Mouse (Mus musculus) intestine, embryonic 15.5 days (tissue): ENCODE measurements around the gene Fn1. TPM values are rescaled to one million over a fixed set of nuclear protein-coding genes. Genes with fewer than 3 reads are reported as not detected.

Experiments
- ATAC-seq: fragments of 200-750 bp; cut with Nextera tagmentation; 2 replicates; pipeline ENCODE4 v1.8.0; 2017; ENCODE audit warnings: moderate TSS enrichment, moderate library complexity
- H3K27ac ChIP-seq: fragments of 300-500 bp; sonication (generic); 2 replicates; pipeline ENCODE4 v1.5.1; 2015; ENCODE audit warnings: mild to moderate bottlenecking, inconsistent platforms
- H3K27me3 ChIP-seq: fragments of 300-500 bp; sonication (generic); replicated peaks from 2 replicates; pipeline ENCODE4 v1.6.1; 2015; ENCODE audit warnings: inconsistent platforms
- H3K36me3 ChIP-seq: fragments of 300-500 bp; sonication (generic); 2 replicates; pipeline ENCODE4 v1.6.1; 2015; ENCODE audit warnings: inconsistent platforms
- H3K4me1 ChIP-seq: fragments of 300-500 bp; sonication (generic); replicated peaks from 2 replicates; pipeline ENCODE4 v1.6.1; 2015; ENCODE audit warnings: inconsistent platforms
- H3K4me2 ChIP-seq: fragments of 300-500 bp; sonication (generic); replicated peaks from 2 replicates; pipeline ENCODE4 v1.6.1; 2015; ENCODE audit warnings: mild to moderate bottlenecking, inconsistent platforms
- H3K4me3 ChIP-seq: fragments of 300-500 bp; sonication (generic); replicated peaks from 2 replicates; pipeline ENCODE4 v1.5.1; 2015; ENCODE audit warnings: inconsistent platforms
- H3K9ac ChIP-seq: fragments of 300-500 bp; sonication (generic); 2 replicates; pipeline ENCODE4 v1.6.1; 2015; ENCODE audit warnings: inconsistent platforms
- H3K9me3 ChIP-seq: fragments of 300-500 bp; sonication (generic); 2 replicates; pipeline ENCODE4 v1.6.1; 2016; ENCODE audit warnings: inconsistent platforms
- WGBS: fragments of 180-500 bp; shearing (Covaris S2); methylation state at CpG from one replicate; pipeline ENCODE4 v1.1.7; 2015; 5-methylcytosine and 5-hydroxymethylcytosine counted together
- polyA plus RNA-seq: library from polyadenylated mRNA; unstranded; fragments of >200 nt; fragmentation: Nextera tagmentation; extraction: Ambion mirVana; gene quantifications from 2 replicates; pipeline ENCODE4 v1.2.1, GENCODE M21; 2015

Gene Fn1
- polyA plus RNA-seq, 1 experiment from 2014 or later: 83.2 TPM

GRCm38 (mm10) chr1:71586658-71587057 is 66.3 kb downstream of the Fn1 start:
- Histone ChIP-seq H3K9me3 (no peaks in the 10 kb centered on the region), H3K27ac (no peak overlapping the region), H3K27me3 (no peaks in the 10 kb centered on the region), H3K4me1 (no peaks in the 10 kb centered on the region), H3K4me3 (no peak overlapping the region), H3K9ac (no peak overlapping the region), H3K36me3 (0 out of 2 replicates have a peak, but pooled peaks cover 15% of the 10 kb centered on the region), H3K4me2 (no peak overlapping the region)
- WGBS: 77% methylated on average over 7 of the region's 7 CpGs
- no peak for ATAC-seq

- Histone ChIP-seq H3K4me1 (no peaks in the 10 kb centered on the region), H3K4me3 (no peak overlapping the region), H3K27me3 (no peaks in the 10 kb centered on the region), H3K9me3 (no peaks in the 10 kb centered on the region), H3K4me2 (no peak overlapping the region), H3K36me3 (peaks cover 13% of the 10 kb centered on the region; the same call in 1 of the 2 replicates), H3K27ac (no peak overlapping the region), H3K9ac (no peak overlapping the region)
- WGBS: 92% methylated on average over 7 of the region's 7 CpGs
- ATAC-seq: no peak
Observed at GRCm38 (mm10) chr1:71583900-71584299, 69.1 kb downstream of the Fn1 start.

GRCm38 (mm10) chr1:71583302-71583701 is 69.7 kb downstream of the Fn1 start:
- no peak overlapping the region for H3K4me2 ChIP-seq
- H3K36me3 ChIP-seq: peaks cover 16% of the 10 kb centered on the region
- no peak overlapping the region for H3K4me3 ChIP-seq
- H3K9me3 ChIP-seq: no peaks in the 10 kb centered on the region
- H3K4me1 ChIP-seq: no peaks in the 10 kb centered on the region
- no peak overlapping the region for H3K27ac ChIP-seq
- no peaks in the 10 kb centered on the region for H3K27me3 ChIP-seq
- WGBS: 92% methylated on average over 8 of the region's 8 CpGs
- ATAC-seq: no peak
- no peak overlapping the region for H3K9ac ChIP-seq

- Histone ChIP-seq H3K27me3 (no peaks in the 10 kb centered on the region), H3K27ac (no peak overlapping the region), H3K4me1 (no peaks in the 10 kb centered on the region), H3K36me3 (peaks cover 36% of the 10 kb centered on the region), H3K4me3 (no peak overlapping the region), H3K9me3 (no peaks in the 10 kb centered on the region), H3K4me2 (no peak overlapping the region), H3K9ac (no peak overlapping the region)
- 90% methylated on average over 12 of the region's 12 CpGs for WGBS
- ATAC-seq: no peak
Observed at GRCm38 (mm10) chr1:71580408-71580807, 72.6 kb downstream of the Fn1 start.

GRCm38 (mm10) chr1:71579526-71579925 is 73.5 kb downstream of the Fn1 start:
- H3K4me1 ChIP-seq: no peaks in the 10 kb centered on the region
- H3K27ac ChIP-seq: no peak overlapping the region
- no peaks in the 10 kb centered on the region for H3K27me3 ChIP-seq
- no peak overlapping the region for H3K4me3 ChIP-seq
- H3K36me3 ChIP-seq: peaks cover 38% of the 10 kb centered on the region
- ATAC-seq: no peak
- H3K4me2 ChIP-seq: no peak overlapping the region
- no peak overlapping the region for H3K9ac ChIP-seq
- 87% methylated on average over 4 of the region's 4 CpGs for WGBS
- no peaks in the 10 kb centered on the region for H3K9me3 ChIP-seq

GRCm38 (mm10) chr1:71576837-71577236 is 76.2 kb downstream of the Fn1 start:
- Histone ChIP-seq H3K36me3 (peaks cover 42% of the 10 kb centered on the region), H3K27ac (no peak overlapping the region), H3K4me1 (no peaks in the 10 kb centered on the region), H3K9ac (no peak overlapping the region), H3K9me3 (no peaks in the 10 kb centered on the region), H3K27me3 (no peaks in the 10 kb centered on the region), H3K4me2 (no peak overlapping the region), H3K4me3 (no peak overlapping the region)
- ATAC-seq: no peak
- WGBS: 95% methylated on average over 6 of the region's 6 CpGs

- no peak for ATAC-seq
Observed at GRCm38 (mm10) chr1:71575987-71576386, 77.0 kb downstream of the Fn1 start.

GRCm38 (mm10) chr1:71570116-71570515 is 82.9 kb downstream of the Fn1 start:
- Histone ChIP-seq H3K9ac (no peak overlapping the region), H3K4me2 (no peak overlapping the region), H3K4me1 (no peaks in the 10 kb centered on the region), H3K27ac (no peak overlapping the region), H3K4me3 (no peak overlapping the region), H3K9me3 (no peaks in the 10 kb centered on the region), H3K27me3 (no peaks in the 10 kb centered on the region), H3K36me3 (peaks cover 48% of the 10 kb centered on the region)
- ATAC-seq: no peak
- WGBS: 75% methylated on average over 4 of the region's 4 CpGs

More at GRCm38 (mm10) chr1:71575987-71576386, 77.0 kb downstream of the Fn1 start:
- 95% methylated on average over 7 of the region's 7 CpGs for WGBS
- H3K4me1 ChIP-seq: no peaks in the 10 kb centered on the region
- H3K27ac ChIP-seq: no peak overlapping the region
- H3K27me3 ChIP-seq: no peaks in the 10 kb centered on the region
- no peaks in the 10 kb centered on the region for H3K9me3 ChIP-seq
- no peak overlapping the region for H3K4me3 ChIP-seq
- no peak overlapping the region for H3K9ac ChIP-seq
- H3K36me3 ChIP-seq: peaks cover 49% of the 10 kb centered on the region
- no peak overlapping the region for H3K4me2 ChIP-seq

- H3K4me3 ChIP-seq: no peak overlapping the region
- ATAC-seq: no peak
- H3K27me3 ChIP-seq: no peaks in the 10 kb centered on the region
- WGBS: 83% methylated on average over 16 of the region's 16 CpGs
- H3K36me3 ChIP-seq: peaks cover 61% of the 10 kb centered on the region
- H3K9ac ChIP-seq: no peak overlapping the region
- no peak overlapping the region for H3K4me2 ChIP-seq
- H3K9me3 ChIP-seq: no peaks in the 10 kb centered on the region
- no peak overlapping the region for H3K27ac ChIP-seq
- no peaks in the 10 kb centered on the region for H3K4me1 ChIP-seq
Observed at GRCm38 (mm10) chr1:71567884-71568605, 85.0 kb downstream of the Fn1 start.

GRCm38 (mm10) chr1:71564291-71564690 is 88.7 kb downstream of the Fn1 start:
- no peaks in the 10 kb centered on the region for H3K4me1 ChIP-seq
- H3K27me3 ChIP-seq: no peaks in the 10 kb centered on the region
- no peak overlapping the region for H3K27ac ChIP-seq
- WGBS: 91% methylated on average over 7 of the region's 7 CpGs
- no peak overlapping the region for H3K9ac ChIP-seq
- H3K9me3 ChIP-seq: no peaks in the 10 kb centered on the region
- H3K4me3 ChIP-seq: no peak overlapping the region
- ATAC-seq: no peak
- peaks cover 57% of the 10 kb centered on the region for H3K36me3 ChIP-seq
- no peak overlapping the region for H3K4me2 ChIP-seq

GRCm38 (mm10) chr1:71560626-71561025 is 92.4 kb downstream of the Fn1 start:
- H3K9me3 ChIP-seq: no peaks in the 10 kb centered on the region
- 93% methylated on average over 4 of the region's 4 CpGs for WGBS
- peaks cover 35% of the 10 kb centered on the region for H3K36me3 ChIP-seq
- H3K9ac ChIP-seq: no peak overlapping the region
- H3K4me3 ChIP-seq: no peak overlapping the region
- H3K4me2 ChIP-seq: no peak overlapping the region
- no peak overlapping the region for H3K27ac ChIP-seq
- 0 out of 2 replicates have a peak, but pooled peaks cover 3% of the 10 kb centered on the region for H3K4me1 ChIP-seq
- no peaks in the 10 kb centered on the region for H3K27me3 ChIP-seq
- no peak for ATAC-seq

- peaks cover 14% of the 10 kb centered on the region for H3K36me3 ChIP-seq
- H3K27me3 ChIP-seq: no peaks in the 10 kb centered on the region
- peak within 1 kb of the TSS; percentile 64 for H3K4me3 ChIP-seq
- ATAC-seq: peak; percentile 100
- H3K4me2 ChIP-seq: peak within 1 kb of the TSS; percentile 86
- H3K4me1 ChIP-seq: 0 out of 2 replicates have a peak, but pooled peaks cover 3% of the 10 kb centered on the region
- peak within 1 kb of the TSS; percentile 84 for H3K27ac ChIP-seq
- WGBS: under 1% methylated on average over 55 of the region's 55 CpGs
- peak within 1 kb of the TSS; percentile 78 for H3K9ac ChIP-seq
- no peaks in the 10 kb centered on the region for H3K9me3 ChIP-seq
Observed at GRCm38 (mm10) chr1:71556688-71557612, 96.0 kb downstream of the Fn1 start, which contains the start of gene Atic. Gene Atic, plus strand, starts transcription at chr1:71557150.
